Mouse (Mus musculus): Measurements from ENCODE around the gene Olfr819. TPM values are rescaled to one million over a fixed set of nuclear protein-coding genes. Genes with fewer than 3 reads are reported as not detected.
"Not testable (repeated sequence)": the region's sequence is repeated elsewhere in the genome, so short reads cannot be mapped to it uniquely, and the experiment has no call there.

Gene Olfr819
- polyA plus RNA-seq, 1 experiment from 2014 or later = not detected

DNA sequence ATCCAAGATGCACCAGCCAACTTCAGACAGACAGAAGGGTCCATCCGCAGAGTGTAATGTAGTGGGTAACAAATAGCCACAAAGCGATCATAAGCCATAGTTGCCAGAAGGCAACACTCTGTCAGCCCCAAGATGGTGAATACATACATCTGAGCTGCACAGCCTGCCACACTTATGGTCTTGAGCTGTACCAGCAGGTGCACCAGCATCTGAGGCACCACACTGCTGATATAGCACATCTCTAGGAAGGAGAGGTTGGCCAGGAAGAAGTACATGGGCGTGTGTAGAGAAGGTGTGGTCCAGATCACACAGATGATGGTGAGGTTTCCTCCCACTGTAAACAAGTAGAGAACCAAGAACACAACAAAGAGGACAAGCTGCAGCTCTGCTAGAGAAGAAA lies 834 bp downstream of the Olfr819 start:
- not testable (repeated sequence) for H3K27me3 ChIP-seq (ENCODE audit: control insufficient read depth, insufficient read depth, low read length); H3K4me1 ChIP-seq (ENCODE audit: control insufficient read depth in 2 of 2, insufficient read depth in 2 of 2, low read length in 2 of 2); H3K4me2 ChIP-seq (ENCODE audit: low read length); H3K36me3 ChIP-seq (ENCODE audit: control insufficient read depth, insufficient read depth, low read length); H3K4me3 ChIP-seq (ENCODE audit: control insufficient read depth in 1 of 2, insufficient read depth in 1 of 2, low read depth in 1 of 2, low read length in 2 of 2); H3K27ac ChIP-seq (replicated peaks in 1 of 2; ENCODE audit: control insufficient read depth in 1 of 2, insufficient read depth in 1 of 2, low read depth in 2 of 2, low read length in 2 of 2); H3K9me3 ChIP-seq (ENCODE audit: control insufficient read depth, low read length); ATAC-seq (ENCODE audit: insufficient number of reproducible peaks, insufficient read depth, low FRiP score, low read depth); H3K9ac ChIP-seq (ENCODE audit: low read length)
- 100% methylated on average over 2 of the region's 3 CpGs for WGBS

DNA sequence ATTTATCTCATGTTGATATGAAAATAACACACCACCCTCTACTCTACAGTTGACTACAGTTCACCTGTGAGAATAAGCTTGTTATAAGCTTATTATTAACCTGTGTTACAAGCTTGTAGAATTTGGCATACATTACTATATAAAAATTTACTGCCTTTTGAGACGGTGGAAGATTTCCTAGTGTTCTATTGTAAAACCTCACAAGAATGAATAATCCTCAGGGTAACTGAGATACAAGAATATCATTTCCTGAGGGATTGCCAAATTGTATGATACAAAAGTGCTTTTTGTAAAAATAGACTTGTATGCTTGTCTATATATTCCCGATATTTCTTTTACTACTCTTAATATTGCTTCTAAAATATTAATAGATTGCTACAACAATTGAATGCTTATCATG lies 18.1 kb downstream of the Olfr819 start, which contains the start of gene Olfr818:
Gene Olfr818, minus strand, starts transcription at position 101 of the 400 bp plus-strand sequence.
- Histone ChIP-seq H3K9ac (ENCODE audit: low read length) (no peak within 1 kb of the TSS), H3K9me3 (ENCODE audit: control insufficient read depth, low read length) (no peaks in the 10 kb centered on the region), H3K27ac (replicated peaks in 1 of 2; ENCODE audit: control insufficient read depth in 1 of 2, insufficient read depth in 1 of 2, low read depth in 2 of 2, low read length in 2 of 2) (no peak within 1 kb of the TSS), H3K36me3 (ENCODE audit: control insufficient read depth, insufficient read depth, low read length) (no peaks in the 10 kb centered on the region), H3K4me1 (ENCODE audit: control insufficient read depth in 2 of 2, insufficient read depth in 2 of 2, low read length in 2 of 2) (no peaks in the 10 kb centered on the region), H3K27me3 (ENCODE audit: control insufficient read depth, insufficient read depth, low read length) (no peaks in the 10 kb centered on the region), H3K4me3 (ENCODE audit: control insufficient read depth in 1 of 2, insufficient read depth in 1 of 2, low read depth in 1 of 2, low read length in 2 of 2) (no peak within 1 kb of the TSS), H3K4me2 (ENCODE audit: low read length) (no peak within 1 kb of the TSS)
- 89% methylated on average over 2 of the region's 2 CpGs for WGBS
- ATAC-seq (ENCODE audit: insufficient number of reproducible peaks, insufficient read depth, low FRiP score, low read depth) = no peak

DNA sequence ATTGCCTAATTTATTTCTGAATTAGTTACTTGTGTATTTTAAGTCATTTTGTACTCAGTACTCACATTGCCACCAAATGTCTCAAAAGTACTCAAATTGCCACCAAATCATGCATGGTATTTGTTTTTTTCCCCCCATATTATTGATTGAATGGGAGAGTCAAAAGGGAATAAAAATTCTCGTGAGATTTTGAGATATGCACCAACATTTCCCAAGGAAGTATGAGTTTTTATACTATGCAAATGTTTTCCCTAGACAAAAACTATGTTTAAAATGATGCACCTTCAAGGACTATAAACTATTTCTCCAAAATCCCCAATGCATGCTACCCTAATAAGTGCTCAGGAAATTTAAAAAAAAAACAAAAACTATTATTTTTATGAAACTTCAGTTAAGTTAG lies 51.6 kb downstream of the Olfr819 start, which contains the start of gene Olfr816:
Gene Olfr816, minus strand, starts transcription at position 101 of the 400 bp plus-strand sequence.
- no peak within 1 kb of the TSS for H3K27ac ChIP-seq (replicated peaks in 1 of 2; ENCODE audit: control insufficient read depth in 1 of 2, insufficient read depth in 1 of 2, low read depth in 2 of 2, low read length in 2 of 2)
- H3K9me3 ChIP-seq (ENCODE audit: control insufficient read depth, low read length) = no peaks in the 10 kb centered on the region
- 62% methylated on average over 1 of the region's 1 CpGs for WGBS
- no peak within 1 kb of the TSS for H3K4me3 ChIP-seq (ENCODE audit: control insufficient read depth in 1 of 2, insufficient read depth in 1 of 2, low read depth in 1 of 2, low read length in 2 of 2)
- no peaks in the 10 kb centered on the region for H3K36me3 ChIP-seq (ENCODE audit: control insufficient read depth, insufficient read depth, low read length)
- no peak within 1 kb of the TSS for H3K4me2 ChIP-seq (ENCODE audit: low read length)
- H3K27me3 ChIP-seq (ENCODE audit: control insufficient read depth, insufficient read depth, low read length) = no peaks in the 10 kb centered on the region
- ATAC-seq (ENCODE audit: insufficient number of reproducible peaks, insufficient read depth, low FRiP score, low read depth) = no peak
- H3K9ac ChIP-seq (ENCODE audit: low read length) = no peak within 1 kb of the TSS
- no peaks in the 10 kb centered on the region for H3K4me1 ChIP-seq (ENCODE audit: control insufficient read depth in 2 of 2, insufficient read depth in 2 of 2, low read length in 2 of 2)

Other genes starting within 250 kb of the Olfr819 start
- gene Olfr805, start 237.9 kb downstream of the Olfr819 start, polyA plus RNA-seq (2014; fragmentation: Nextera tagmentation; extraction: Ambion mirVana) = not detected in 2 replicates
- gene Olfr806, start 225.3 kb downstream of the Olfr819 start, polyA plus RNA-seq (2014; fragmentation: Nextera tagmentation; extraction: Ambion mirVana) = not detected in 2 replicates
- not detected in 2 replicates for gene Olfr807, start 209.5 kb downstream of the Olfr819 start, polyA plus RNA-seq (2014; fragmentation: Nextera tagmentation; extraction: Ambion mirVana)
- gene Olfr808, start 201.8 kb downstream of the Olfr819 start, polyA plus RNA-seq (2014; fragmentation: Nextera tagmentation; extraction: Ambion mirVana) = not detected in 2 replicates
- gene Olfr809, start 192.6 kb downstream of the Olfr819 start, polyA plus RNA-seq (2014; fragmentation: Nextera tagmentation; extraction: Ambion mirVana) = not detected in 2 replicates
- gene Olfr810, start 172.3 kb downstream of the Olfr819 start, polyA plus RNA-seq (2014; fragmentation: Nextera tagmentation; extraction: Ambion mirVana) = not detected in 2 replicates
- not detected in 2 replicates for gene Olfr811, start 162.9 kb downstream of the Olfr819 start, polyA plus RNA-seq (2014; fragmentation: Nextera tagmentation; extraction: Ambion mirVana)
- not detected in 2 replicates for gene Olfr812, start 121.2 kb downstream of the Olfr819 start, polyA plus RNA-seq (2014; fragmentation: Nextera tagmentation; extraction: Ambion mirVana)
- not detected in 2 replicates for gene Olfr813, start 111.9 kb downstream of the Olfr819 start, polyA plus RNA-seq (2014; fragmentation: Nextera tagmentation; extraction: Ambion mirVana)
- gene Olfr814, start 87.4 kb downstream of the Olfr819 start, polyA plus RNA-seq (2014; fragmentation: Nextera tagmentation; extraction: Ambion mirVana) = not detected in 2 replicates
- gene Olfr815, start 61.4 kb downstream of the Olfr819 start, polyA plus RNA-seq (2014; fragmentation: Nextera tagmentation; extraction: Ambion mirVana) = not detected in 2 replicates
- gene Olfr816, start 51.7 kb downstream of the Olfr819 start, polyA plus RNA-seq (2014; fragmentation: Nextera tagmentation; extraction: Ambion mirVana) = not detected in 2 replicates
- not detected in 2 replicates for gene Olfr818, start 18.2 kb downstream of the Olfr819 start, polyA plus RNA-seq (2014; fragmentation: Nextera tagmentation; extraction: Ambion mirVana)
- not detected in 2 replicates for gene Olfr247, start 8.9 kb upstream of the Olfr819 start, polyA plus RNA-seq (2014; fragmentation: Nextera tagmentation; extraction: Ambion mirVana)
- gene Gm10310, start 17.8 kb upstream of the Olfr819 start, polyA plus RNA-seq (2014; fragmentation: Nextera tagmentation; extraction: Ambion mirVana) = not detected in 2 replicates
- gene Olfr820, start 45.4 kb upstream of the Olfr819 start, polyA plus RNA-seq (2014; fragmentation: Nextera tagmentation; extraction: Ambion mirVana) = not detected in 2 replicates
- not detected in 2 replicates for gene Olfr821, start 63.1 kb upstream of the Olfr819 start, polyA plus RNA-seq (2014; fragmentation: Nextera tagmentation; extraction: Ambion mirVana)
- not detected in 2 replicates for gene Olfr822, start 103.9 kb upstream of the Olfr819 start, polyA plus RNA-seq (2014; fragmentation: Nextera tagmentation; extraction: Ambion mirVana)
- not detected in 2 replicates for gene Olfr823, start 148.1 kb upstream of the Olfr819 start, polyA plus RNA-seq (2014; fragmentation: Nextera tagmentation; extraction: Ambion mirVana)
- gene Olfr824, start 162.7 kb upstream of the Olfr819 start, polyA plus RNA-seq (2014; fragmentation: Nextera tagmentation; extraction: Ambion mirVana) = not detected in 2 replicates
- not detected in 2 replicates for gene Olfr825, start 199.5 kb upstream of the Olfr819 start, polyA plus RNA-seq (2014; fragmentation: Nextera tagmentation; extraction: Ambion mirVana)
- gene Olfr826, start 216.9 kb upstream of the Olfr819 start, polyA plus RNA-seq (2014; fragmentation: Nextera tagmentation; extraction: Ambion mirVana) = not detected in 2 replicates
- gene Olfr827, start 247.1 kb upstream of the Olfr819 start, polyA plus RNA-seq (2014; fragmentation: Nextera tagmentation; extraction: Ambion mirVana) = not detected in 2 replicates

All from heart, embryonic 14.5 days (tissue).